Mouse (Mus musculus) limb, embryonic 14.5 days (tissue): Measurements from ENCODE around the gene C77080. TPM values are rescaled to one million over a fixed set of nuclear protein-coding genes. Genes with fewer than 3 reads are reported as not detected.
A peak's percentile ranks its signal among the peaks of the same experiment; 100 is the strongest.

ENCODE experiments used
- ATAC-seq: fragments of 200-750 bp; cut with Nextera tagmentation; 2 replicates; pipeline ENCODE4 v1.8.0; 2017; ENCODE audit warnings: low read depth, moderate number of reproducible peaks, moderate TSS enrichment; ENCODE audit not compliant: low FRiP score
- DNase-seq: peaks from one replicate; pipeline ENCODE4 v3.0.0-alpha.2; 2015; ENCODE audit warnings: low spot score
- H3K27ac ChIP-seq: fragments of 300-500 bp; sonication (generic); replicated peaks from 2 replicates; pipeline ENCODE4 v1.5.1; 2014; ENCODE audit warnings: low read depth, mild to moderate bottlenecking, low read length, moderate library complexity, mixed read lengths
- H3K27me3 ChIP-seq: fragments of 300-500 bp; sonication (generic); 2 replicates; pipeline ENCODE4 v1.6.1; 2014; ENCODE audit warnings: low read length, mixed read lengths; ENCODE audit not compliant: control insufficient read depth, insufficient read depth
- H3K36me3 ChIP-seq: fragments of 300-500 bp; sonication (generic); 2 replicates; pipeline ENCODE4 v1.6.1; 2014; ENCODE audit warnings: mild to moderate bottlenecking, low read length, moderate library complexity, mixed read lengths; ENCODE audit not compliant: control insufficient read depth, insufficient read depth
- H3K4me1 ChIP-seq: fragments of 300-500 bp; sonication (generic); 2 replicates; pipeline ENCODE4 v1.6.1; 2014; ENCODE audit warnings: antibody characterized with exemption, low read length, mixed read lengths; ENCODE audit not compliant: control insufficient read depth, insufficient read depth
- H3K4me2 ChIP-seq: fragments of 300-500 bp; sonication (generic); replicated peaks from 2 replicates; pipeline ENCODE4 v1.6.1; 2014; ENCODE audit warnings: low read depth, mild to moderate bottlenecking, low read length, moderate library complexity; ENCODE audit not compliant: severe bottlenecking
- H3K4me3 ChIP-seq: fragments of 300-500 bp; sonication (generic); replicated peaks from 2 replicates; pipeline ENCODE4 v1.5.1; 2014; ENCODE audit warnings: low read length
- H3K9ac ChIP-seq: fragments of 300-500 bp; sonication (generic); 2 replicates; pipeline ENCODE4 v1.6.1; 2014; ENCODE audit warnings: mild to moderate bottlenecking, low read depth, low read length, moderate library complexity; ENCODE audit not compliant: severe bottlenecking
- H3K9me3 ChIP-seq: fragments of 300-500 bp; sonication (generic); 2 replicates; pipeline ENCODE4 v1.6.1; 2016; ENCODE audit warnings: low read length; ENCODE audit not compliant: control insufficient read depth
- POLR2A ChIP-seq: fragments of 200-500 bp; IDR thresholded peaks from 2 replicates; pipeline ENCODE4 v1.8.0; 2012; ENCODE audit warnings: inconsistent platforms, mild to moderate bottlenecking, moderate library complexity, borderline replicate concordance; ENCODE audit not compliant: insufficient read depth, insufficient read length; ENCODE audit errors: extremely low read depth
- WGBS: fragments of 180-500 bp; shearing (Covaris S2); extraction: QIAGEN DNeasy Blood & Tissue Kit; methylation state at CpG from one replicate; pipeline ENCODE4 v1.1.7; 2014; 5-methylcytosine and 5-hydroxymethylcytosine counted together
- polyA plus RNA-seq, 2 experiments: library from polyadenylated mRNA; depleted of rRNA in 1 of 2; stranded (reverse) in 1 of 2; unstranded in 1 of 2; fragments of >200 nt; fragmentation: Nextera tagmentation in 1 of 2; extraction: Ambion mirVana in 1 of 2; gene quantifications; 2 replicates each; pipeline versions ENCODE4 v1.2.1 to v1.2.3; 2012 to 2014

The C77080 gene
- polyA plus RNA-seq, 2 experiments = 7.6 to 17.1 TPM

DNA sequence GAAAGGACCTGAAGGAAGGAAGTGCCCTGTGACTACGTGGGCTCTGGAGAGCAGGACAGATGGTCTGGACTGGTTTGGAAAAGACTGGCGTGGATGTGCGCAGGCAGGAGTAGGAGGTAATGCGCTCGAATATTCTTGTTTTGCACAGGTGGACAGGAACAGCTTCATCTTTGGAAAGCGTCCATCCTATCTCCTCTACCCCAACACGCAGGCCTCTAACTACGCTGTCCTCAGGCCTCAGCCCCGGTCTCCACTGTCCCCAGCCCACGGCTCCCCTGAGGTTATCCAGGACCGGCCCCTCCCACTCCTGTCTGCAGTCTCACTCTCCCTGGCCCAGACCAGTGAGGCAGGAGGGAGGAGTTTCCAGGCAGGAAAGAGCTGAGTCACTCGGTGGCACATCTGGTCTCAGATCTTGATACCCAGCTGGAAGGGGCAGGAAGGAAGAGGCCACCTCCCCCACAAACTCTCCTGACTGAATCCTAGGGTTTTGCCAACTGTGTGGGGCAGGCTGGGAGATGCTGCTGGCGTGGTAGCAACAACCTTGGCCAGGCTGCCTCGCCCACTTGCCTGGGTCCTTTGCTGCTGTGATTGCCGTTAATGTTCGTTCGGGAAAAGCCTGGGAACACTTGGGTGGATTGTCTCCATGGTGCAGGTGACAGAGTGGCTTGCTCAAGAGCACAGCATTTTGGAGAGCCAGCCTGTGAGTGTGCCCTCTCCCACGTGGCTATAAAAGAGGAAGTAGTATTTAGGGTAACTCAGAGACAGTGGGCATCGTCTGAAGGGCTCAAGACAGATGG, 2.2 kb upstream of the C77080 start:
- no peak overlapping the region; the same call in 1 of the 2 replicates for H3K4me2 ChIP-seq
- H3K27ac ChIP-seq = no peak overlapping the region
- H3K9me3 ChIP-seq = no peaks in the 10 kb centered on the region
- peak; percentile 61 for DNase-seq
- peak; percentile 67 for ATAC-seq
- TF ChIP-seq POLR2A = no peak
- 27% methylated on average over 19 of the region's 19 CpGs for WGBS
- no peaks in the 10 kb centered on the region for H3K27me3 ChIP-seq
- no peaks in the 10 kb centered on the region for H3K36me3 ChIP-seq
- no peak overlapping the region for H3K4me3 ChIP-seq
- H3K4me1 ChIP-seq = peaks cover 6% of the 10 kb centered on the region
- peak overlapping the region; percentile 21; the same call in 1 of the 2 replicates for H3K9ac ChIP-seq

DNA sequence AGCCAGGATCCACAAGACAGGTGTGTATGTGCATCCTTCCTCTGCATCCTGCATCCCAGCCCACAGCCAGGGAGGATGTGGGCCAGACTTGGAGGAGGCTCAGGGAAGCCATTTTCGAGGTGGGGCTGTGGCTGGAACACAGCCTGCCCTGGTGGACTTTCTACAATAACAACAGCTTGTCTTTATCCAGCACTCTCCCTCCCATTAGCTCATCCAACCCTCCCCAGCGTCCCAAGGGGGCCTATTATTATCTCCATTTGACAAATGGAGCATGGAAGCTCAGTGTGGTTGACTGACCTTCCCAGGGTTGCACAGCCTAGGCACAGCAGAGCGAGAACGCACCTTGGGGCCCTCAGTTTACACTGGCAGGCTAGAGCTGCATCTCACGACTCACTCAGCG, 526 bp downstream of the C77080 start:
- Histone ChIP-seq H3K4me2 (no peak overlapping the region), H3K9me3 (no peaks in the 10 kb centered on the region), H3K27me3 (no peaks in the 10 kb centered on the region), H3K4me3 (no peak overlapping the region), H3K36me3 (no peaks in the 10 kb centered on the region), H3K9ac (no peak overlapping the region), H3K27ac (no peak overlapping the region), H3K4me1 (peaks cover 11% of the 10 kb centered on the region)
- DNase-seq (no peak), ATAC-seq (no peak)
- TF ChIP-seq POLR2A = no peak
- WGBS = 17% methylated on average over 6 of the region's 6 CpGs

GRCm38 (mm10) chr4:129259101-129259500, 2.1 kb downstream of the C77080 start:
- no peak overlapping the region for H3K4me3 ChIP-seq
- DNase-seq = no peak
- no peak for TF ChIP-seq POLR2A
- H3K9me3 ChIP-seq = no peaks in the 10 kb centered on the region
- no peak overlapping the region for H3K27ac ChIP-seq
- H3K27me3 ChIP-seq = no peaks in the 10 kb centered on the region
- no peak for ATAC-seq
- WGBS = 80% methylated on average over 4 of the region's 4 CpGs
- H3K4me2 ChIP-seq = no peak overlapping the region
- H3K4me1 ChIP-seq = peaks cover 11% of the 10 kb centered on the region
- no peaks in the 10 kb centered on the region for H3K36me3 ChIP-seq
- H3K9ac ChIP-seq = 0 out of 2 replicates have a peak overlapping the region, but pooled peaks have one; percentile 2

DNA sequence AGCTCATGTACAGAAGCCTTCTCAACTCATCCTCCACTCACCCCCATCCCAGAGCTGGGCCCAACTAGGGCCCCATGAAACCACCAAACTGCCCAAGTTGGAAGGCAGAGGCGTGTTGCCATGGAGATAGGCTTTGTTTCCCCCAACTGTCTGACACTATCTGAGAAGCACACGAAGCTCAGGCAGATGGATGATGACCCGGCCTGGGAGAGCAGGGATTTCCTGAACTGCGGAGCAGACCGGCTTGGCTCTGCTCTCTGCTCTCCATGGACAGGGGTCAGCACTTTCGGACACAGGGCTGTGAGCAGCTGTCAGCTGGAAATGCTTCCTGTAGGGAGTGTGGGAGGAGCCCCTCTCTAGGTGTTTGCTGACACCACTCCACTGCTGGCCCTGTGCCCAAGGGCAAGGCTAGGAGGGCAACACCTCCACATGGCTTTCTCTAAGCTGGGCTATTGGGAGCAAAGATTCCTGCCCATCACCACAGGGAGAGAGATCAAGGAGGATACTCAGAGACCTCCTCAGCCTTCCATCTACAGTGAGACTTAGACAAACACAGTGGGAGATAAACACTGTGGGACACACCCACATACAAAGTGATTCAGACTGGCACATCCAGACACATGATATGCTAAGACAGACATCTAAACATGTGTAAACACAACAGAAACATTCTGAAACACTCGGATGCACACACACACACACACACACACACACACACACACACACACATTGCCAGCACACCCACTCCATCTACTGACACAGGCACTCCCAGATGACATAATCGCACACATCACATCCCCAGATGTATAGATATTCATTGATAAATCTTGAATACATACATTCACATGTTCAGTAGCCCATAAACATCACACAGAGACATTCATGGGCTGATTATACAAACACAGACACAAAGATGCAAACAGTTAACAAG, 4.5 kb downstream of the C77080 start:
- TF ChIP-seq POLR2A = no peak
- ATAC-seq (peak; percentile 53; the same call in 1 of the 2 replicates), DNase-seq (peak; percentile 25)
- Histone ChIP-seq H3K9me3 (no peaks in the 10 kb centered on the region), H3K4me1 (peaks cover 5% of the 10 kb centered on the region), H3K36me3 (no peaks in the 10 kb centered on the region), H3K4me3 (no peak overlapping the region), H3K4me2 (no peak overlapping the region), H3K27ac (no peak overlapping the region), H3K9ac (no peak overlapping the region), H3K27me3 (no peaks in the 10 kb centered on the region)
- 32% methylated on average over 8 of the region's 8 CpGs for WGBS

GRCm38 (mm10) chr4:129254571-129254970, 6.6 kb downstream of the C77080 start:
- DNase-seq = no peak
- Histone ChIP-seq H3K27ac (no peak overlapping the region), H3K36me3 (no peaks in the 10 kb centered on the region), H3K27me3 (peaks cover 2% of the 10 kb centered on the region; the same call in 1 of the 2 replicates), H3K4me2 (no peak overlapping the region), H3K9me3 (no peaks in the 10 kb centered on the region), H3K9ac (no peak overlapping the region), H3K4me1 (peaks cover 12% of the 10 kb centered on the region), H3K4me3 (no peak overlapping the region)
- TF ChIP-seq POLR2A = no peak
- ATAC-seq = no peak
- 94% methylated on average over 3 of the region's 3 CpGs for WGBS
